Mouse (Mus musculus) cerebellum, postnatal 4 days (tissue): ENCODE data around the gene Ocln.
A peak's percentile ranks its signal among the peaks of the same experiment; 100 is the strongest.

Experiments used
- DNase-seq, 2 experiments: peaks; one replicate each; pipeline ENCODE4 v3.0.0; 2022; ENCODE audit warnings: low spot score in 2 of 2, mixed read lengths in 1 of 2

Gene Ocln

GRCm38 (mm10) chr13:100552369-100553041, at the start of gene Ocln:
Ocln (minus strand) TSS chr13:100552718.
- peak in 1 of 2 experiments; percentile 18 for DNase-seq

- no peak for DNase-seq
Measured at GRCm38 (mm10) chr13:100601034-100601433, 48.5 kb upstream of the Ocln start.

GRCm38 (mm10) chr13:100600317-100600716, 47.8 kb upstream of the Ocln start:
- DNase-seq: no peak

- no peak for DNase-seq
Measured at GRCm38 (mm10) chr13:100597284-100597683, 44.8 kb upstream of the Ocln start.

- DNase-seq: no peak
Measured at GRCm38 (mm10) chr13:100595552-100595885, 43.0 kb upstream of the Ocln start.

- DNase-seq: no peak
Measured at GRCm38 (mm10) chr13:100594838-100595551, 42.5 kb upstream of the Ocln start.

- DNase-seq: peak in 1 of 2 experiments; percentile 18
Measured at GRCm38 (mm10) chr13:100594041-100594792, 41.7 kb upstream of the Ocln start.

- no peak for DNase-seq
Measured at GRCm38 (mm10) chr13:100588646-100589045, 36.1 kb upstream of the Ocln start.

GRCm38 (mm10) chr13:100582144-100582543, 29.6 kb upstream of the Ocln start:
- no peak for DNase-seq

- no peak for DNase-seq
Measured at GRCm38 (mm10) chr13:100581701-100582100, 29.2 kb upstream of the Ocln start.

- no peak for DNase-seq
Measured at GRCm38 (mm10) chr13:100579951-100580350, 27.4 kb upstream of the Ocln start.

- no peak for DNase-seq
Measured at GRCm38 (mm10) chr13:100579220-100579619, 26.7 kb upstream of the Ocln start.

- no peak for DNase-seq
Measured at GRCm38 (mm10) chr13:100575950-100576349, 23.4 kb upstream of the Ocln start.

GRCm38 (mm10) chr13:100570713-100571112, 18.2 kb upstream of the Ocln start:
- no peak for DNase-seq

- no peak for DNase-seq
Measured at GRCm38 (mm10) chr13:100568359-100568758, 15.8 kb upstream of the Ocln start.

GRCm38 (mm10) chr13:100559449-100559848, 6.9 kb upstream of the Ocln start:
- no peak for DNase-seq

GRCm38 (mm10) chr13:100557011-100557410, 4.5 kb upstream of the Ocln start:
- no peak for DNase-seq

- DNase-seq: no peak
Measured at GRCm38 (mm10) chr13:100553042-100553437, 522 bp upstream of the Ocln start.

- DNase-seq: peak in 1 of 2 experiments; percentile 1
Measured at GRCm38 (mm10) chr13:100552009-100552368, 529 bp downstream of the Ocln start.

GRCm38 (mm10) chr13:100551371-100552008, 1.0 kb downstream of the Ocln start:
- DNase-seq: no peak

GRCm38 (mm10) chr13:100547269-100547668, 5.2 kb downstream of the Ocln start:
- DNase-seq: no peak

- DNase-seq: no peak
Measured at GRCm38 (mm10) chr13:100545510-100545909, 7.0 kb downstream of the Ocln start.
